Mouse (Mus musculus): ENCODE data around the gene Ptrh2.

Ptrh2 gene

GRCm38 (mm10) chr11:86671041-86671675, 12.6 kb upstream of the Ptrh2 start:
- DNase-seq (ENCODE audit: low spot score): no peak

DNA sequence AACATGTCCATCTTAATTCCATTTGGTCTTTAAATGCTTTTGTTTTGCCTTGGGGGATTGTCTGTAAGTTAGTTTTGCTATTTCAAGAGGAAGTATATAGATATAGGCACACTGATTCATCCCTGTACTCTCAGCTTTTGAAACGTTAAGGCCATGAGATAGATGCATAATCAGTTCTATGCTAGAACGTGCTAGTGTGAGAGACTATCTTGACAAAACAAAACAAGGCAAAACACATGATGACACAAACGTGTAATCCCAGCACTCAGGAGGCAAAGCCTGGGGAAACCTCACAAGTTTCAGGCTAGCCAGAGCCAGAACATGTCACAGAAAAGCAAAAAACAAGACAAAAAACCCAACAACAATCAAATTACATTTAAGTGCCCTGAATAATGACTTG, 11.0 kb upstream of the Ptrh2 start:
- DNase-seq (ENCODE audit: low spot score): no peak

DNA sequence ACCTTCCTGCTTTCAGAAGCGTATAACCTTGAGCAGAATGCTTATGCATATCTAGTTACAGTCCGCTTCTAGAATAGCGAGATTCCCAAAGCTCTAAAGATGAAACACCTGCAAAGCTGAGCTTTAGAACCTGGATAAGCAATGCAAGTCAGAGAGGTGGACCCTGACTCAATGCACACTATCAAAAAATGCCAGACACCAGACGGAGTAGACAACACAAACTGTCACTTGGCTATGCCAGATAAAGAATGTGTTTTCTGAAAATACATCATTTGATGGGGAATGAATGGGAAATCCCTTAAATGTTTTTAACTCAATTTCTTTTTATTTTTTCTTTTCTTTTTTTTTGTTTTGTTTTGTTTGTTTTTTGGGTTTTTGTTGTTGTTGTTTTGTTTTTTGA, 8.3 kb upstream of the Ptrh2 start:
- DNase-seq (ENCODE audit: low spot score): no peak

- DNase-seq (ENCODE audit: low spot score): no peak
Observed at GRCm38 (mm10) chr11:86678957-86679356, 4.8 kb upstream of the Ptrh2 start.

GRCm38 (mm10) chr11:86680729-86681128, 3.1 kb upstream of the Ptrh2 start:
- no peak for DNase-seq (ENCODE audit: low spot score)

DNA sequence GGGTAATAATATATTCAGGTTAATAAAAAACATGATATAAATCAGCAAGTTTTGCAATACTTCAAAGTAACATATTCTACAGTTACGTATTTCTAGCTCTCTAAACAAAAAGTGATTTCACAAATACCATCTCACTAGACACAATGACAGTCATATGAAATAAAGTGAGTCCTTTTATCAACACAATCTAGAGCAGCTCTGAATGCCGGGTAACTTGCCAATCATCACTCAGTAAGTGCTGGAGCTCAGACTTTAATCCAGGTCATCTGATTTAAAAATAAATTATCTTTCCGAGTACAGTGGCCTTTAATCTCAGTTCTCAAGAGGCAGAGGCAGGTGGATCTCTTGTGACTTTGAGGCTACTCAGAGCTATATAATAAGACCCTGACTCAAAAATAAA, 2.4 kb upstream of the Ptrh2 start:
- DNase-seq (ENCODE audit: low spot score): no peak

DNA sequence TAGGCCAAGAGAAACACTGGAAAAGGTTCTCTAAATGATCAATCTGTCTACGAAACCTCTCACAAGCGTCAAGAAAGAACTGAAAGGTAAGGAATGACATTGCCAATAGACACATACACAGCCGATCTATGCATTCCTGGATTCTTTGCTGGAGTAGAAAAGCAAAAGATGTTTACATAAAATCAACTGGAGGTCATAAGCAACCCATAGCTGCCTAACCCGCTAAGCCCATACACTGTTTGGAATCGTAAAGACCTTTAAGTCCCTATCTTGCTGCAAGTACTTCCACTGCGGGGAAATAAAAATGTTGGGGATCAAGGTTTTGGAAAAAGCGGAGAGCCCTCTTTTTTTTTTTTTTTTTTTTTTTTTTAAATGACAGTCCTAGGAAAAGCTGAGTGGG, 924 bp upstream of the Ptrh2 start:
- no peak for DNase-seq (ENCODE audit: low spot score)

DNA sequence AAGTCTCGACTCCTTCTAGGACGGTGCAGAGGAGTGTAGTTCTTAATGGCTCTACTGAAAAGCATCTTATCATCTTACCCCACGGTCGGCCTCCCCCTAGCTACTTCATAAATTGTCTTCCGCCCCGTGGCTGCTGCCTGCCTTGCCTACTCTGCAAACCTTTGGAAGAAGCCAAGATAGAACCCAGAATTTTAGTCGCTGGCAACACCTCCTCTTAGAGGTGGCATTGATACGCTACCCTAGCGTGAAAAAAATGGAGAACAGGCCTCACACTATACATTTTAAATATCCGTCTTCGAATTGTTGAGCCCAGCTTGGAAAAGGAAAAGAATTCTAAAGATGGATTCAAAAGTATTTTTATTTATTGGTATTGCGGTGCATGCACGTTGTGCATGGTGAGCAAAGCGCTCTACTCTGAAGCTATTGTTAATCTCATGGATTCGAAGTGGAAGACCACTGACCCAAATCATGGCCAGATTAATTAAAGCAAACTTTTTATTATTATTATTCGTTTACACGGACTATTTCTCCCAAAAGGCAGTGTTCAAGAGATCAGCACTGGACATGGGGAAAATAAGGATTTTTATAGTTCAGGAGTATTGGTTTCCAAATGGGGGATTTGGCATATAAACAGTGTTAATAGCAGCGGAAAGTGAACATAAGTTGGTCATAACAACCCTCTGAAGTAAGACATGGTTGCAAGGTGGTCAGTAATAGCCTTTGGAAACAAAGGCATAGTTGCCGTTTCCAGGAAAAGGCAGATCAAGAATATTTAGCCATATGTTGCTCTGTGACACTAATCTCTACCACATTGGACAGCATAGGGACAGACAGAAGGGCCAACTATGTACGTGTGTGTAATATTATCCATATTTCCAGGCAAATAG, 584 bp downstream of the Ptrh2 start:
- DNase-seq (ENCODE audit: low spot score): peak; percentile 7

GRCm38 (mm10) chr11:86685366-86685765, 1.6 kb downstream of the Ptrh2 start:
- no peak for DNase-seq (ENCODE audit: low spot score)

GRCm38 (mm10) chr11:86690383-86690782, 6.6 kb downstream of the Ptrh2 start:
- no peak for DNase-seq (ENCODE audit: low spot score)

DNA sequence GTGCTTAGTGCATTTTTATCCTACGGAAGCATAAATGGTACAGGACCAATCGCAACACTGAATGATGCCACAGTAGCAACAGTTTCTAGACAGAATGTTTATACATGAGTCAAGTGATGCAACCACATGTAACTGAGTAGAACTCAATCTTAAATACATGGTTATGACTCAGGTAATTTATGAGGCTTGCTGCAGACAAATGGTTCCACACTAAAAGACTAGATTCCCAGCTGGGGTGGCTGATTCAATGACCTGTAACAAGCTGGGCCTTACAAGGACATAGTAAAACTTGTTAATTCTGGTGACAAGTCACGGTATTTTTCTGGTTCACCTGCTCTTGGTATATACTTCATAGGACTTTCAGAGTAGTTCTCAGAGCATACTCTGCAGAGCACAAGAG, 7.7 kb downstream of the Ptrh2 start:
- DNase-seq (ENCODE audit: low spot score): no peak

GRCm38 (mm10) chr11:86691956-86692355, 8.2 kb downstream of the Ptrh2 start:
- no peak for DNase-seq (ENCODE audit: low spot score)

DNA sequence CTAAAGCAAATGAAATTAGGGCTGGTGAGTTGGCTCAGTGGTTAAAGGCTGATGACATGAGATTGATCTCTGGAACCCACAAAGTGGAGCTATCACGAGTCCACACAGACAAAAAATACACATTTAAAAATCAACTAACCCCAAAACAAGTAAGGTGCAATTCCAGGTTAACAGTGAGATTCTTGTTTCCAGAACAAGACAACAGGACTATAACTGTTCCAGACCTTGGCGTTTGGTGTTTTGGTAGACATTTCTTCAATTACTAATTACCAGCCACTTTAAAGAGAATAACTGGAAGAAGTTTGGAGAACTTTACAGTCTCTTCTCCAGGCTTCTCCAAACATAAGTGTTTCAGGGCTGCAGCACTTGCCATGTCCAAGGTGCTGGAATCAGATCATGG, 8.8 kb downstream of the Ptrh2 start:
- DNase-seq (ENCODE audit: low spot score): no peak

DNA sequence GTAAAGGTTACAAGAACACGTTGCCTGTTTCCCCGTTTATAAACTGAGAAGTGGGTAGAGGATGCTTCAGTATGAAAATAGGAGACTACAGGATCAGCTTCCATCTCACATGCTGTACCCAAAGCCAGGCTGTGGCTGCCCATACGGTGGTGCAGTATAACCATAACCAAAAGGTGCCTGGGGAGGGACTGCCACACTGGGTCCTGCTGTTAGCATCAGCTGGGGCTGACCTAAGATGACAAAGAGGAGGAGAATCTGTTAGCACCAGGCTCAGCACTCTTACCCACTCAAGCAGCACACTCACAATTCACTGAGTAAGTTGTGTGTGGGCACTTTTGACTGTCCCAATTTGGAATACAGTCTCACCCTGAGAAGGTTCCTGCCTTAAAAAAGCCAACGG, 11.7 kb downstream of the Ptrh2 start:
- no peak for DNase-seq (ENCODE audit: low spot score)

GRCm38 (mm10) chr11:86701151-86701550, 17.4 kb downstream of the Ptrh2 start:
- no peak for DNase-seq (ENCODE audit: low spot score)

GRCm38 (mm10) chr11:86714606-86715005, 30.8 kb downstream of the Ptrh2 start:
- DNase-seq (ENCODE audit: low spot score): no peak

GRCm38 (mm10) chr11:86717306-86718065, 33.7 kb downstream of the Ptrh2 start:
- DNase-seq (ENCODE audit: low spot score): no peak

GRCm38 (mm10) chr11:86718369-86718768, 34.6 kb downstream of the Ptrh2 start:
- no peak for DNase-seq (ENCODE audit: low spot score)

GRCm38 (mm10) chr11:86719390-86719789, 35.6 kb downstream of the Ptrh2 start:
- DNase-seq (ENCODE audit: low spot score): no peak

DNA sequence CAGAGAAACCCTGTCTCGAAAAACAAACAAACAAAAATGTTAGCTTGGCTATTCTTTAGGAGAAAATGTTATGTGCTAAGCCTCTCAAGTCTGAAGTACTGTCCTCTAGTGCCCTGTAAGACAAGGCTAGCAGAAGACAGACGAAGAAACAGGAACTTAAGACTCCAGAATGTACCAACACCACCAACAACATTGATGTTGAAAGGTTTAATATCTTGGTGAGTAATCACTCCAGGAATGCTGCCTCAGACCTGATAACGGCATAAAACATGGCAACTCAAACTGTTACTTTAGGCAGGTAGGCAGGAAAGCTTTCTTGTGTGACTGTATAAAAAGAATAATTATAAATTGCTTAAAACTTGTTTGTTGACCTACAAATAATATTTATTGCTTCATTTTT, 40.2 kb downstream of the Ptrh2 start:
- DNase-seq (ENCODE audit: low spot score): no peak

- DNase-seq (ENCODE audit: low spot score): no peak
Observed at GRCm38 (mm10) chr11:86724982-86725381, 41.2 kb downstream of the Ptrh2 start.

- DNase-seq (ENCODE audit: low spot score): no peak
Observed at GRCm38 (mm10) chr11:86725607-86726006, 41.8 kb downstream of the Ptrh2 start.

DNA sequence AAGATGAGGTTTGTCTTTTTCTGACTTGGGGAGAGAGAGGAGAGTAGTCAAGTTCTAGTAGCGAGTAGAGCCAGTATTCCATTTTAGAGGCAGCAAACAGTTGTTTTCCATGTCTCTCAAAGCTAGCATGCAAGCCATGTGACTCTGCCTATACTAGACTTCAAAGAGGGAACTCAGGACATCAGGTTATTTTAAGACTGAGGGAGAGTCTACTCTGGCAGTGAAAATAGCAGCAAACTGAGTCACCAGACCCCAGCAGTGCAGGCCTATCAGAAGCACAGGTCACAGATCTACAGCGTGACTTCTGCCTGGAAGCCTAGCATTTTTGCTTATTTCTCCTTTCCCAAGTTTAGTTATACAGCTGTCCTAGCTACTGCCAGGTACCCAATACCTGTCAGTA, 47.7 kb downstream of the Ptrh2 start:
- no peak for DNase-seq (ENCODE audit: low spot score)
